Mouse (Mus musculus): ENCODE results near the gene Sesn1.

DNA sequence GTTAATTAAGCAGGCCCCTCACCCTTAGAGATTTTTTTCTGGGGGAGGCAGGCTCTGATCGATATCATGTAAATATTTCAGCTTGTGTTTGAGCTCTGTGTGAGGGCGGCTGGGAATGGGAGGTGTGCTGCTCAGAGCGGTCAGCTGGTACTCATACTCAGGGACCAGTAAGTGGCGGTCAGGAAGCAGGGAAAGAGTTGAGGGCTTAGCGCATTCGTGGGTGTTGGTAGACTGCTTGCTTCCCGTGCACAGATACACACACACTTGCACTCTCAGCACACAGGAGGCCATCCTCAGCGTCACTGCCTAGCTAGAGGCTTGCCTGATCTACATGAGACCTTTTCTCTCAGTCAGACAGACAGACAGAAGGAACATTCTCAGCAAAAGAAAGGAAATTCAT is 91.7 kb downstream of the Sesn1 start:
- no peak for TF ChIP-seq CTCF (IDR thresholded peaks at IDR 0.05; ENCODE audit: extremely low read depth, insufficient read depth, insufficient read length, insufficient replicate concordance)
- TF ChIP-seq POLR2A (IDR thresholded peaks at IDR 0.05; ENCODE audit: low read depth, low read length), result no peak

Measured in spleen, adult 2 months (tissue).